In genomic region chr11:53622440-53622806, GRCm38 (mm10) we compare ENCODE assay signal across 28 mouse cellular contexts. TPM values are rescaled to one million over a fixed set of nuclear protein-coding genes. Genes with fewer than 3 reads are reported as not detected.
"Had no signal": no experiment of that assay in that cellular context is flagged by ENCODE, and none has a peak within 500 bp of the region (broad histone marks: within the 10 kb centered on the region; RNA-seq: fewer than 3 reads in every experiment).

No protein-coding gene starts in this region.

- H3K4me2 ChIP-seq: limb, embryonic 13.5 days; midbrain, embryonic 13.5 days; neural tube, embryonic 13.5 days had no signal

- H3K4me3 ChIP-seq: limb, embryonic 10.5 days; limb, embryonic 13.5 days; midbrain, embryonic 10.5 days; midbrain, embryonic 13.5 days; myocyte; neural tube, embryonic 13.5 days had no signal

- H3K9me3 ChIP-seq: limb, embryonic 10.5 days; limb, embryonic 13.5 days; midbrain, embryonic 10.5 days; neural tube, embryonic 13.5 days had no signal

- ATAC-seq: midbrain, embryonic 13.5 days; midbrain, embryonic 16.5 days had no signal

- H3K36me3 ChIP-seq: limb, embryonic 10.5 days; limb, embryonic 13.5 days; midbrain, embryonic 10.5 days; midbrain, embryonic 13.5 days; neural tube, embryonic 13.5 days had no signal

- H3K27me3 ChIP-seq: limb, embryonic 13.5 days; midbrain, embryonic 13.5 days; neural tube, embryonic 13.5 days had no signal

- H3K9ac ChIP-seq: limb, embryonic 13.5 days; midbrain, embryonic 13.5 days; neural tube, embryonic 13.5 days had no signal

- H3K4me1 ChIP-seq: limb, embryonic 13.5 days; midbrain, embryonic 13.5 days; neural tube, embryonic 13.5 days had no signal

- H3K27ac ChIP-seq: limb, embryonic 10.5 days; limb, embryonic 13.5 days; macrophage; midbrain, embryonic 10.5 days; midbrain, embryonic 13.5 days; neural tube, embryonic 13.5 days had no signal

- DNase-seq: kidney, adult 18-20 months; kidney, adult 9 months; kidney, postnatal 14 days; kidney, postnatal 4 days; lung, adult 2 months; thymus, adult 2 months; thymus, postnatal 14 days; thymus, postnatal 4 days had no signal

RNA-seq across cellular contexts. Expression of gene Il4, which starts 4.0 kb away (rescaled TPM):
- total RNA-seq: layer of hippocampus, adult 18-20 months; layer of hippocampus, postnatal 14 days; left cerebral cortex, postnatal 25 days; liver, adult 2 months had no signal
- polyA plus RNA-seq: lung, adult 2 months; small intestine, adult 2 months; testis, adult 2 months had no signal

RNA-seq across cellular contexts. Expression of gene Il13, which starts 12.1 kb away (rescaled TPM):
- total RNA-seq: layer of hippocampus, adult 18-20 months; layer of hippocampus, postnatal 14 days; left cerebral cortex, postnatal 25 days; liver, adult 2 months; neutrophil, adult 5-6 weeks had no signal
- polyA plus RNA-seq: kidney, embryonic 16.5 days; limb, embryonic 10.5 days; liver, adult 2 months; liver, embryonic 16.5 days; lung, adult 2 months; lung, embryonic 16.5 days; macrophage; midbrain, embryonic 10.5 days; midbrain, embryonic 13.5 days; midbrain, embryonic 16.5 days; myocyte; neural tube, embryonic 13.5 days; spleen, adult 2 months; stomach, embryonic 16.5 days had no signal
